Mouse (Mus musculus) bone marrow macrophage, adult 2 months (primary cell): ENCODE results near the gene Sh3gl1. TPM values are rescaled to one million over a fixed set of nuclear protein-coding genes. Genes with fewer than 3 reads are reported as not detected.
A peak's percentile ranks its signal among the peaks of the same experiment; 100 is the strongest.

Experiments
- H3K27ac ChIP-seq: 2 replicates; pipeline ENCODE4 v1.5.1; 2012; ENCODE audit warnings: low read depth, low read length; ENCODE audit not compliant: insufficient read depth
- H3K4me1 ChIP-seq: 2 replicates; pipeline ENCODE4 v1.6.1; 2012; ENCODE audit warnings: low read length; ENCODE audit not compliant: control insufficient read depth, insufficient read depth
- H3K4me3 ChIP-seq: 2 replicates; pipeline ENCODE4 v1.5.1; 2012; ENCODE audit warnings: mild to moderate bottlenecking, low read length, moderate library complexity; ENCODE audit not compliant: insufficient read depth
- CTCF ChIP-seq: IDR thresholded peaks from 2 replicates; pipeline ENCODE4 v1.5.1; 2012; ENCODE audit warnings: low read depth, mild to moderate bottlenecking, low read length, moderate library complexity
- POLR2A ChIP-seq: IDR thresholded peaks from 2 replicates; pipeline ENCODE4 v1.6.1; 2012; ENCODE audit warnings: mild to moderate bottlenecking, low read depth, low read length, borderline replicate concordance
- polyA plus RNA-seq: library from polyadenylated mRNA; stranded (reverse); fragments of >200 nt; gene quantifications from 2 replicates; pipeline ENCODE4 v1.2.4, GENCODE M21; 2012; ENCODE audit not compliant: missing spikeins, insufficient read depth, insufficient read length

Gene Sh3gl1
- polyA plus RNA-seq, 1 experiment = 98.2 TPM

- Histone ChIP-seq H3K4me1 (peaks cover 77% of the 10 kb centered on the region), H3K4me3 (no peak overlapping the region), H3K27ac (peak overlapping the region; percentile 98)
- 0 out of 2 replicates have a peak, but pooled peaks have one; percentile 1 for TF ChIP-seq CTCF
- TF ChIP-seq POLR2A = no peak
Measured at GRCm38 (mm10) chr17:56031431-56031830, 5.0 kb downstream of the Sh3gl1 start.

- Histone ChIP-seq H3K27ac (peak overlapping the region; percentile 98), H3K4me3 (peak overlapping the region; percentile 21), H3K4me1 (peaks cover 83% of the 10 kb centered on the region)
- TF ChIP-seq POLR2A (no peak), CTCF (no peak)
Measured at GRCm38 (mm10) chr17:56030919-56031318, 5.5 kb downstream of the Sh3gl1 start.

GRCm38 (mm10) chr17:56030238-56030870 is 6.1 kb downstream of the Sh3gl1 start:
- H3K4me1 ChIP-seq = peaks cover 86% of the 10 kb centered on the region
- TF ChIP-seq CTCF (no peak), POLR2A (no peak)
- peak overlapping the region; percentile 92 for H3K27ac ChIP-seq
- H3K4me3 ChIP-seq = peak overlapping the region; percentile 21

- TF ChIP-seq POLR2A (no peak), CTCF (no peak)
- no peak overlapping the region for H3K4me3 ChIP-seq
- H3K27ac ChIP-seq = no peak overlapping the region
- H3K4me1 ChIP-seq = peaks cover 88% of the 10 kb centered on the region
Measured at GRCm38 (mm10) chr17:56027801-56028441, 8.5 kb downstream of the Sh3gl1 start.

GRCm38 (mm10) chr17:56026881-56027280 is 9.6 kb downstream of the Sh3gl1 start:
- no peak for TF ChIP-seq POLR2A
- Histone ChIP-seq H3K27ac (no peak overlapping the region), H3K4me3 (no peak overlapping the region), H3K4me1 (peaks cover 89% of the 10 kb centered on the region)

GRCm38 (mm10) chr17:56026303-56026702 is 10.1 kb downstream of the Sh3gl1 start:
- H3K4me3 ChIP-seq = no peak overlapping the region
- H3K27ac ChIP-seq = no peak overlapping the region
- TF ChIP-seq POLR2A = no peak
- TF ChIP-seq CTCF = no peak
- peaks cover 91% of the 10 kb centered on the region for H3K4me1 ChIP-seq

- Histone ChIP-seq H3K4me1 (peaks cover 85% of the 10 kb centered on the region), H3K27ac (no peak overlapping the region), H3K4me3 (no peak overlapping the region)
- TF ChIP-seq POLR2A (no peak), CTCF (no peak)
Measured at GRCm38 (mm10) chr17:56024931-56025330, 11.5 kb downstream of the Sh3gl1 start.

GRCm38 (mm10) chr17:56024476-56024875 is 12.0 kb downstream of the Sh3gl1 start:
- peaks cover 81% of the 10 kb centered on the region for H3K4me1 ChIP-seq
- TF ChIP-seq POLR2A = no peak
- TF ChIP-seq CTCF = no peak
- H3K27ac ChIP-seq = peak overlapping the region; percentile 82
- no peak overlapping the region for H3K4me3 ChIP-seq

GRCm38 (mm10) chr17:56023386-56023785 is 13.0 kb downstream of the Sh3gl1 start:
- peaks cover 70% of the 10 kb centered on the region for H3K4me1 ChIP-seq
- peak overlapping the region; percentile 82 for H3K27ac ChIP-seq

GRCm38 (mm10) chr17:56022989-56023290 is 13.5 kb downstream of the Sh3gl1 start:
- peak overlapping the region; percentile 82 for H3K27ac ChIP-seq
- TF ChIP-seq POLR2A = no peak
- no peak for TF ChIP-seq CTCF
- peaks cover 65% of the 10 kb centered on the region for H3K4me1 ChIP-seq

More at GRCm38 (mm10) chr17:56023386-56023785, 13.0 kb downstream of the Sh3gl1 start:
- TF ChIP-seq CTCF = no peak
- no peak for TF ChIP-seq POLR2A
- H3K4me3 ChIP-seq = no peak overlapping the region

GRCm38 (mm10) chr17:56022131-56022988 is 14.1 kb downstream of the Sh3gl1 start:
- H3K4me1 ChIP-seq = peaks cover 60% of the 10 kb centered on the region
- TF ChIP-seq CTCF (no peak), POLR2A (no peak)
- H3K4me3 ChIP-seq = no peak overlapping the region
- peak overlapping the region; percentile 82 for H3K27ac ChIP-seq

More at GRCm38 (mm10) chr17:56022989-56023290, 13.5 kb downstream of the Sh3gl1 start:
- no peak overlapping the region for H3K4me3 ChIP-seq
